Mouse (Mus musculus) hindbrain, postnatal 0 days (tissue): ENCODE measurements around the gene Nap1l1. TPM values are rescaled to one million over a fixed set of nuclear protein-coding genes. Genes with fewer than 3 reads are reported as not detected.
A peak's percentile ranks its signal among the peaks of the same experiment; 100 is the strongest.

ENCODE experiments used
- ATAC-seq: fragments of 200-750 bp; cut with Nextera tagmentation; 2 replicates; pipeline ENCODE4 v1.8.0; 2017; ENCODE audit warnings: mild to moderate bottlenecking, moderate TSS enrichment, moderate library complexity
- DNase-seq: peaks from one replicate; pipeline ENCODE4 v3.0.0-alpha.2; 2015; ENCODE audit warnings: low spot score
- H3K27ac ChIP-seq: fragments of 300-500 bp; sonication (generic); 2 replicates; pipeline ENCODE4 v1.5.1; 2014; ENCODE audit warnings: mild to moderate bottlenecking
- H3K27me3 ChIP-seq: fragments of 300-500 bp; sonication (generic); 2 replicates; pipeline ENCODE4 v1.6.1; 2014; ENCODE audit warnings: low read length, mixed read lengths; ENCODE audit not compliant: insufficient read depth
- H3K36me3 ChIP-seq: fragments of 300-500 bp; sonication (generic); 2 replicates; pipeline ENCODE4 v1.6.1; 2014; ENCODE audit warnings: low read length, mixed read lengths; ENCODE audit not compliant: insufficient read depth
- H3K4me1 ChIP-seq: fragments of 300-500 bp; sonication (generic); 2 replicates; pipeline ENCODE4 v1.6.1; 2014; ENCODE audit warnings: antibody characterized with exemption, low read length, mixed read lengths; ENCODE audit not compliant: insufficient read depth
- H3K4me2 ChIP-seq: fragments of 300-500 bp; sonication (generic); 2 replicates; pipeline ENCODE4 v1.6.1; 2014; ENCODE audit warnings: low read depth, mild to moderate bottlenecking, low read length, moderate library complexity, mixed read lengths
- H3K4me3 ChIP-seq: fragments of 300-500 bp; sonication (generic); 2 replicates; pipeline ENCODE4 v1.5.1; 2014; ENCODE audit warnings: low read length
- H3K9ac ChIP-seq: fragments of 300-500 bp; sonication (generic); replicated peaks from 2 replicates; pipeline ENCODE4 v1.6.1; 2014; ENCODE audit warnings: mild to moderate bottlenecking, low read length, moderate library complexity, mixed read lengths
- H3K9me3 ChIP-seq: fragments of 300-500 bp; sonication (generic); 2 replicates; pipeline ENCODE4 v1.6.1; 2016; ENCODE audit warnings: low read length, mixed read lengths
- CTCF ChIP-seq: IDR thresholded peaks from 2 replicates; pipeline ENCODE4 v1.5.1; 2016; ENCODE audit warnings: antibody characterized with exemption, control low read depth, low read depth
- WGBS: fragments of 180-500 bp; shearing (Covaris S2); extraction: QIAGEN DNeasy Blood & Tissue Kit; methylation state at CpG from one replicate; pipeline ENCODE4 v1.1.7; 2014; 5-methylcytosine and 5-hydroxymethylcytosine counted together
- polyA plus RNA-seq: library from polyadenylated mRNA; unstranded; fragments of >200 nt; fragmentation: Nextera tagmentation; extraction: Ambion mirVana; gene quantifications from 2 replicates; pipeline ENCODE4 v1.2.1, GENCODE M21; 2015
- total RNA-seq: library from RNA; depleted of rRNA; stranded (reverse); fragments of >200 nt; gene quantifications from 2 replicates; pipeline ENCODE4 v1.2.3, GENCODE M21; 2014

The Nap1l1 gene
- total and polyA plus RNA-seq, 2 experiments from 2014 or later: 48.7 to 174 TPM

DNA sequence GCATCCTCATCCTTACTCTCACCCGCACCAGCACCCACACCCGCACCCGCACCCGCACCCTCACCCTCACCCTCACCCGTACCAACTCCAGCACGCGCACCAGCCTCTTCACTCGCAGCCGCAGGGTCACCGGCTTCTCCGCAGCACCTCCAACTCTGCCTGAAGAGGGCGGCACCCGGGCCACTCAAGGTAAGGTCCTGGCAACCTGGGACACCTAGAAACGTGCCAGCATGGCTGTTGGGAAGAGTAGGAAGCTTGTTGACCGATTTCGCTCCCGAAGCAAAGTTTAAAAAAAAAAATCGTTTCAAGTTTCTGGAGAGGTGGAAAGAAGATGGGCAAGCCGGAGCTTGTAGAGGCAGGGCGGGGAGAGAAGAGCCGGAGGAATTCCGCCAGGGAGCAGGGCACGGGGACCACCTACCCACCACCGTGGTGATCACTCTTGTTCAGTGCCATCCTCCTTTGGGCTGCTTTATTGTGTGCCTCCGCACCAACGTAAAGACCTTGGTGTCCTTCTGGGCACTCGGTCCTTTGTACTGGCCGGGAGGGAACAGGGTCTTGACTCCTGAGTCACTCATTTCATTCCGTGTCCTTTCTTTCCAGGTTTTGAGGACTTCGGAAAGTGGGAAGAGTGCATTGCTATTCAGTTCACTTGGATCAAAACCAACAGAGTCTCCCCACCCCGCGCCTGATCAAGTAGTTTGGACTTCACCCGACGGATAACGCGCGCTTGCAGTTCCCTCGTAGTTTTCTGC lies 34.6 kb downstream of the Nap1l1 start:
- peak overlapping the region; percentile 83 for H3K4me2 ChIP-seq
- peak overlapping the region; percentile 78 for H3K4me3 ChIP-seq
- H3K36me3 ChIP-seq: no peaks in the 10 kb centered on the region
- under 1% methylated on average over 38 of the region's 38 CpGs for WGBS
- no peaks in the 10 kb centered on the region for H3K4me1 ChIP-seq
- H3K9me3 ChIP-seq: no peaks in the 10 kb centered on the region
- TF ChIP-seq CTCF: peak; percentile 63
- H3K27me3 ChIP-seq: no peaks in the 10 kb centered on the region
- peak; percentile 68 for DNase-seq
- peak overlapping the region; percentile 89 for H3K27ac ChIP-seq
- peak overlapping the region; percentile 87 for H3K9ac ChIP-seq
- peak; percentile 24; the same call in 1 of the 2 replicates for ATAC-seq

DNA sequence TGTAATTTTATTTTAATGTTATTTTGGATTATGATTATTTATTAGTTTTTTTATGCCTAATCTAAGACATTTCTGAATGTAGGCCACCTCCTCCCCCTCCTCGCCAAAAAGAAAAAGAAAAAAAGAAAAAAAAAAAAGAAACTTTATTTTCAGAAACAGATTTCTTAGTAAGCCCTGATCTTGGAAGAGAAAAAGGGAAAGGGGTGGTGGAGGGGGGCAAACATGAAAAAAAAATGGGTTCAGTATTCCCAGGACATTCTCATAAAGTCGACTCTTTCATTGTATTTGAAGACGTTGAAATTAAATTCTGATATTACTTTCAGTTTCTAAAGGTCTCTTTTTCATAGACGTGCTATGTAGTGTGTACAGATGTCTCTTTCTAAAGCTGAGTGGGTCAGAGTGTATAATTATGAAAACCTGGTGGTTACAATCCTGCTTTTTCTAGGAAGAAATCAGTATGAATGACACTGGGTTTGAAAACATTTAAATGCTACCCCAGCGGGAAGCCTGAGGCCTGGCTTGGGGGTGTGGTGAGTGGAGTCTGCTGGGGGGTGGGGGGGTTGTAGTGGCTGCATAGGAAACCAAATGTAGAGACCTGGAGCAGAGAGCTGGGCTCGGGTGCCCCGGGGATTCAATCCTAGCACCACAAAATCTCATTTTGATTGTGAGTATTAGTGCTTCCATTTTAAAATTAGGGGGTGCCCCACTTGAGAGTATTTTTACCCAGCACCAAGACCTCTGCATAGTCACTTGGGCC lies 35.5 kb downstream of the Nap1l1 start:
- Histone ChIP-seq H3K27me3 (no peaks in the 10 kb centered on the region), H3K4me3 (peak overlapping the region; percentile 78), H3K27ac (peak overlapping the region; percentile 89; the same call in 1 of the 2 replicates), H3K9me3 (no peaks in the 10 kb centered on the region), H3K4me1 (no peaks in the 10 kb centered on the region), H3K36me3 (no peaks in the 10 kb centered on the region), H3K4me2 (peak overlapping the region; percentile 83), H3K9ac (peak overlapping the region; percentile 87)
- DNase-seq: no peak
- ATAC-seq: no peak
- no peak for TF ChIP-seq CTCF
- 8% methylated on average over 7 of the region's 7 CpGs for WGBS

DNA sequence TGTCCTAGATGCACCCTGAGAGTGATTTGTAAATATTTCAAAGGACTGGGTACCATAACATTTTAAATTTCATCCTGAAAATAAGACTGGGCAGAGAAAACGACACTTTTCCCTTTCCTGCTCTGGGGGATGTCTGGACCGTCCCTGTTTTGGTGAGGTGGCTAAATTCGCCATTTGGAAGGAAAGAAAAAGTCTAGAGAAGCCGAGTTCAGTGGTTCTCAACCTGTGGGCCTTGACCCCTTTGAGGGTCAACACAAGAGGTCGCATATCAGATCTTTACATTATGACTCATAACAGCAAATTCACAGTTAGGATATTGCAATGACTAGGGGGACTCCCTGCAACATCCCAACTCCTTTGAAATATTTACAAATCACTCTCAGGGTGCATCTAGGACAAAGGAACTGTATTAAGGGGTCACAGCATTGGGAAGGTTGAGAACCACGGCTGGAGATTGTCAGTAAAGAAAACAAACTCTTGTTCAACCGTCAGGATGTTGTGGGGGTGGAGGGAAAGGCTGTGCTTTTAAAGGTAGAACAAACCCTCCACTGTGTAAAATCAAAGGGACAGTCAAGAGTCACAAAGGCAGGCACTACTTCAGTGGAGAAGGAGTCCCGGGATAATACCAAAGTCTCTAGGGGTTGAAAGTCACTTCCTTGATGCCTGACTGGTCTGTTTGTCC lies 36.2 kb downstream of the Nap1l1 start:
- no peaks in the 10 kb centered on the region for H3K36me3 ChIP-seq
- H3K4me1 ChIP-seq: no peaks in the 10 kb centered on the region
- peak overlapping the region; percentile 59; the same call in 1 of the 2 replicates for H3K27ac ChIP-seq
- peak overlapping the region; percentile 87; the same call in 1 of the 2 replicates for H3K9ac ChIP-seq
- H3K4me2 ChIP-seq: peak overlapping the region; percentile 83
- DNase-seq (no peak), ATAC-seq (no peak)
- 29% methylated on average over 8 of the region's 8 CpGs for WGBS
- H3K27me3 ChIP-seq: no peaks in the 10 kb centered on the region
- no peak for TF ChIP-seq CTCF
- no peaks in the 10 kb centered on the region for H3K9me3 ChIP-seq
- H3K4me3 ChIP-seq: peak overlapping the region; percentile 78

DNA sequence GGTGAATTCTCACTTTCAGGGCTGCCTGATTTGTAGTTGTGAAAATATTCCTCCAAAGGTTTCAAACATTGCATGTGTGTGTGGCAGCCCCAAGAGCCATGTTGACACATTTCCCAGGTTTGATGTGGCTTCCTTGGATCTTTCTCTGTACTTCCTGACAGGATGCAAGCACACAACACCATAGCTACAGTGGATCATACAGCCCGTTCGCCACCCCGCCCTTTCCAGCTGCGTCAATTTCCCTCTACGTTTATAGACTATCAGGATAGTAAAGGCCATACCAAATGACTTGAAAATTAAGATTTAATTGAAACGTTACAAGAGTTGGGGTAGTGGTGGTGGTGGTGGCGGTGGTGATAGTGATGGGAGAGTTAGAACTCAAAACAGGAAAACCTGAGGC lies 37.0 kb downstream of the Nap1l1 start:
- TF ChIP-seq CTCF: no peak
- Histone ChIP-seq H3K9me3 (no peaks in the 10 kb centered on the region), H3K9ac (no peak overlapping the region), H3K27me3 (no peaks in the 10 kb centered on the region), H3K27ac (peak overlapping the region; percentile 59; the same call in 1 of the 2 replicates), H3K36me3 (no peaks in the 10 kb centered on the region), H3K4me1 (no peaks in the 10 kb centered on the region), H3K4me3 (peak overlapping the region; percentile 78; the same call in 1 of the 2 replicates), H3K4me2 (peak overlapping the region; percentile 83)
- ATAC-seq (no peak), DNase-seq (no peak)
- WGBS: 71% methylated on average over 7 of the region's 7 CpGs

DNA sequence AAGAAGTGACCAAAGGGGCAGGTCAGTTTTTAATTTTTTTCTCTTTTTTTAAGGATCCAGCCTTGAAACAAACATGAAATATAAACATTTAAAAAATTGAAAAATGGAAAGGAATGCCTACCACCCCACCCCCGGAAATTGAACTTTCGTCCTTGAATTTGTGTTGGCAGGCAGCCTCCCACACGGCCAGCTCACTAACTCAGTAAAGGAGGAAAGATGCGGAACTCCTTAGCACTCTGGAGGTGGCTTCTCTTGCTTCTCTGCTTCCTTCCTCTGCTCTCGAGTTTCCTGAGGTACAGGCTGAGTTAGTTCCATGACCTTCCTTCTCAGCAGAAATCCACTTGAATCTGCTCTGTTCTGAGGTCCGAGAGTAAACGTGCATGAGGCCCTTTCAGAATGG lies 37.8 kb downstream of the Nap1l1 start:
- TF ChIP-seq CTCF: no peak
- ATAC-seq (no peak), DNase-seq (no peak)
- WGBS: 64% methylated on average over 7 of the region's 7 CpGs
- Histone ChIP-seq H3K9me3 (no peaks in the 10 kb centered on the region), H3K27ac (no peak overlapping the region), H3K27me3 (no peaks in the 10 kb centered on the region), H3K36me3 (no peaks in the 10 kb centered on the region), H3K9ac (no peak overlapping the region), H3K4me1 (no peaks in the 10 kb centered on the region), H3K4me3 (no peak overlapping the region), H3K4me2 (no peak overlapping the region)

DNA sequence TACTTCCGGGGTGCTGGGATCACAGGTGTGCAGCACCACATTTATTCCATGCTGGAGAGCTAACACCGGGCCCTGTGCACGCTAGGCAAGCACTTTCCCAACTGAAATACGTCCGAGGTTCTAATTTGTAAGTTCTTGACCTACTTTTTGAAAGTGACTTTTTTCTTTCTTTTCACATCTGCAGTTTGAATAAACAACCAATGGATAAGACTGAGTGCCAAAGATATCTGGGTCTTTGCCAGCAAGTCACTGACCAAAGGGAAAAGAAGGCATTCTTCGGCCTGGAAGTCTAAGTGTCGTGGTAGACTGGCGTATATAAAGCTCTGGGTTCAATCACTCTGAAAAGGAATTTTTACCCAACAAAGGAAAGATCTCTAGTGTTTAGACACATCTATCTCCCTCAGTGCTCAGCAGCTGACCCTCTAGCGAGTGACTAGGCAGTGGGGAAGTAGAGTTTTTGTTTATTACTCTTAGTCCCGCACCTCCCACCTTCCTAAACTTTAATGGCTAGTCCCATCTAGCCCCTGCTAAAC lies 39.1 kb downstream of the Nap1l1 start:
- 58% methylated on average over 10 of the region's 10 CpGs for WGBS
- H3K27me3 ChIP-seq: no peaks in the 10 kb centered on the region
- no peak overlapping the region for H3K9ac ChIP-seq
- ATAC-seq (no peak), DNase-seq (peak; percentile 26)
- no peaks in the 10 kb centered on the region for H3K9me3 ChIP-seq
- H3K4me1 ChIP-seq: no peaks in the 10 kb centered on the region
- TF ChIP-seq CTCF: no peak
- H3K4me2 ChIP-seq: no peak overlapping the region
- H3K27ac ChIP-seq: no peak overlapping the region
- H3K4me3 ChIP-seq: no peak overlapping the region
- no peaks in the 10 kb centered on the region for H3K36me3 ChIP-seq
